Mouse (Mus musculus): Measurements from ENCODE around the gene Med19. TPM values are rescaled to one million over a fixed set of nuclear protein-coding genes. Genes with fewer than 3 reads are reported as not detected.

Med19 gene
- polyA plus RNA-seq, 1 experiment from 2014 or later = 41.3 TPM

Other genes starting within 250 kb of the Med19 start
- gene Tfpi, start 201.6 kb upstream of the Med19 start, polyA plus RNA-seq (2015; fragmentation: Nextera tagmentation; extraction: Ambion mirVana) = 34.6 and 38.2 TPM in 2 replicates
- gene Ctnnd1, start 27.6 kb upstream of the Med19 start, polyA plus RNA-seq (2015; fragmentation: Nextera tagmentation; extraction: Ambion mirVana) = 50.3 and 54.7 TPM in 2 replicates
- 0.26 and 0.34 TPM in 2 replicates for gene Btbd18, start 19.3 kb upstream of the Med19 start, polyA plus RNA-seq (2015; fragmentation: Nextera tagmentation; extraction: Ambion mirVana)
- 355 and 388 TPM in 2 replicates for gene Selenoh, start 7.6 kb upstream of the Med19 start, polyA plus RNA-seq (2015; fragmentation: Nextera tagmentation; extraction: Ambion mirVana)
- not detected in 2 replicates for gene Gm28635, start 361 bp upstream of the Med19 start, polyA plus RNA-seq (2015; fragmentation: Nextera tagmentation; extraction: Ambion mirVana)
- 174 and 179 TPM in 2 replicates for gene Tmx2, start 738 bp downstream of the Med19 start, polyA plus RNA-seq (2015; fragmentation: Nextera tagmentation; extraction: Ambion mirVana)
- 29.8 and 30.2 TPM in 2 replicates for gene Zdhhc5, start 36.8 kb downstream of the Med19 start, polyA plus RNA-seq (2015; fragmentation: Nextera tagmentation; extraction: Ambion mirVana)
- 29.1 and 31.6 TPM in 2 replicates for gene Clp1, start 48.9 kb downstream of the Med19 start, polyA plus RNA-seq (2015; fragmentation: Nextera tagmentation; extraction: Ambion mirVana)
- 8.7 and 9.4 TPM in 2 replicates for gene Ypel4, start 55.7 kb downstream of the Med19 start, polyA plus RNA-seq (2015; fragmentation: Nextera tagmentation; extraction: Ambion mirVana)
- 13.2 and 13.7 TPM in 2 replicates for gene Gm19426, start 65.3 kb downstream of the Med19 start, polyA plus RNA-seq (2015; fragmentation: Nextera tagmentation; extraction: Ambion mirVana)
- gene Serping1, start 97.0 kb downstream of the Med19 start, polyA plus RNA-seq (2015; fragmentation: Nextera tagmentation; extraction: Ambion mirVana) = 86.7 and 109 TPM in 2 replicates
- gene Ube2l6, start 120.4 kb downstream of the Med19 start, polyA plus RNA-seq (2015; fragmentation: Nextera tagmentation; extraction: Ambion mirVana) = 42.8 and 51.1 TPM in 2 replicates
- 0.42 and 0.43 TPM in 2 replicates for gene Smtnl1, start 144.2 kb downstream of the Med19 start, polyA plus RNA-seq (2015; fragmentation: Nextera tagmentation; extraction: Ambion mirVana)
- gene Timm10, start 148.6 kb downstream of the Med19 start, polyA plus RNA-seq (2015; fragmentation: Nextera tagmentation; extraction: Ambion mirVana) = 54.2 and 54.4 TPM in 2 replicates
- gene Slc43a1, start 160.4 kb downstream of the Med19 start, polyA plus RNA-seq (2015; fragmentation: Nextera tagmentation; extraction: Ambion mirVana) = 16.5 and 20.7 TPM in 2 replicates
- 1.2 and 1.6 TPM in 2 replicates for gene Rtn4rl2, start 208.3 kb downstream of the Med19 start, polyA plus RNA-seq (2015; fragmentation: Nextera tagmentation; extraction: Ambion mirVana)

All from kidney, embryonic 15.5 days (tissue).